In genomic region chr8:120136618-120137017, GRCm38 (mm10) we compare ENCODE assay signal across 12 mouse cellular contexts. TPM values are rescaled to one million over a fixed set of nuclear protein-coding genes. Genes with fewer than 3 reads are reported as not detected.
DNase-seq lines count a peak whose midpoint lies in the region; TF ChIP-seq lines count a peak whose summit lies in the region.
"Had no signal": no experiment of that assay in that cellular context is flagged by ENCODE, and none has a peak within 500 bp of the region (broad histone marks: within the 10 kb centered on the region; RNA-seq: fewer than 3 reads in every experiment).

No protein-coding gene starts in this region.

- intact Hi-C loops in gastrocnemius, adult 2 months (cut with DNase I) = no loop called here

- TF ChIP-seq POLR2A in thymus, adult 2 months (IDR thresholded peaks at IDR 0.05; ENCODE audit: control insufficient read depth, extremely low read depth, insufficient read depth, low read length, poor library complexity) = no peak

- peaks cover 29% of the 10 kb centered on the region for H3K4me1 ChIP-seq in thymus, adult 2 months (replicated peaks; ENCODE audit: control insufficient read depth, insufficient read depth, low read length)

- peak overlapping the region; percentile 67; the same call in 1 of the 2 replicates for H3K27ac ChIP-seq in thymus, adult 2 months (ENCODE audit: control insufficient read depth, insufficient read depth, low read length)
- H3K27ac ChIP-seq in gastrocnemius, adult 2 months = no peak overlapping the region
- H3K27ac ChIP-seq: limb, embryonic 15.5 days had no signal

- H3K27me3 ChIP-seq in thymus, adult 2 months (ENCODE audit: control insufficient read depth, insufficient read depth, low read length) = no peaks in the 10 kb centered on the region

- no peak for TF ChIP-seq CTCF in thymus, adult 2 months (IDR thresholded peaks at IDR 0.05; ENCODE audit: borderline replicate concordance, control insufficient read depth, extremely low read depth, insufficient read depth, low read length, poor library complexity)
- peak; percentile 54 for TF ChIP-seq CTCF in gastrocnemius, adult 2 months (IDR thresholded peaks at IDR 0.05)

- no peaks in the 10 kb centered on the region for H3K36me3 ChIP-seq in thymus, adult 2 months (ENCODE audit: control insufficient read depth, insufficient read depth, low read length)
- H3K36me3 ChIP-seq: limb, embryonic 15.5 days had no signal

- 96% methylated on average over 7 of the region's 7 CpGs for WGBS in thymus, adult 2 months

- no peak overlapping the region for H3K4me3 ChIP-seq in thymus, adult 2 months (ENCODE audit: control insufficient read depth, insufficient read depth, low read length)
- H3K4me3 ChIP-seq in gastrocnemius, adult 2 months = no peak overlapping the region
- H3K4me3 ChIP-seq: limb, embryonic 15.5 days; myocyte had no signal

- DNase-seq in thymus, adult 2 months = no peak
- no peak for DNase-seq in thymus, postnatal 25 days
- peak; percentile 78 for DNase-seq in gastrocnemius, adult 2 months
- DNase-seq in layer of hippocampus, postnatal 14 days (ENCODE audit: low spot score in 2 of 2) = peak; percentile 56 to 66
- peak; percentile 89 for DNase-seq in telencephalon, adult 2 months (ENCODE audit: low read depth, low spot score)
- DNase-seq in kidney, postnatal 4 days = no peak
- DNase-seq in kidney, postnatal 36 days = no peak
- no peak for DNase-seq in adrenal gland, adult 8-10 months

RNA-seq across cellular contexts. Expression of gene 6430548M08Rik, which starts 22.7 kb away (rescaled TPM):
- 4.9 and 8.6 TPM in 2 replicates for polyA plus RNA-seq in thymus, adult 2 months (2012; rRNA removed)
- 10 to 100 TPM; 26.5 to 30.0 TPM for total RNA-seq in gastrocnemius, adult 2 months (2021)
- 100 to 1,000 TPM; 108 to 110 TPM for total RNA-seq in layer of hippocampus, postnatal 14 days (2021)
- 100 to 1,000 TPM; 110 to 182 (median 142) TPM for total RNA-seq in adrenal gland, adult 8-10 months (2022)

RNA-seq across cellular contexts. Expression of gene Zdhhc7, which starts 35.3 kb away (rescaled TPM):
- 93.4 and 94.2 TPM in 2 replicates for polyA plus RNA-seq in thymus, adult 2 months (2012; rRNA removed)
- total RNA-seq in gastrocnemius, adult 2 months (2021) = 10 to 100 TPM; 23.9 to 27.6 TPM
- 10 to 100 TPM; 39.1 to 42.1 TPM for total RNA-seq in layer of hippocampus, postnatal 14 days (2021)
- total RNA-seq in adrenal gland, adult 8-10 months (2022) = 10 to 100 TPM; 50.1 to 70.1 (median 55.6) TPM

RNA-seq across cellular contexts. Expression of gene Fam92b, which starts 40.6 kb away (rescaled TPM):
- polyA plus RNA-seq in thymus, adult 2 months (2012; rRNA removed) = 0.39 TPM in 1 of 2 replicates, not detected in the other
- total RNA-seq in gastrocnemius, adult 2 months (2021) = not detected
- total RNA-seq in layer of hippocampus, postnatal 14 days (2021) = under 1 TPM in 1 of 2 experiments, not detected in 1; 0.33 TPM
- 1 to 10 TPM in 3 of 4 experiments, under 1 TPM in 1; 0.99 to 4.1 (median 2.6) TPM for total RNA-seq in adrenal gland, adult 8-10 months (2022)
- total RNA-seq: hematopoietic stem cell, adult 5-6 weeks; MEL had no signal
- polyA plus RNA-seq: limb, embryonic 15.5 days; myocyte had no signal

Comparison
In these comparisons a context has a peak if more than half of its experiments do, and no peak if none do; other contexts are left out.
1. DNase-seq: peak in gastrocnemius, adult 2 months (single experiment), layer of hippocampus, postnatal 14 days (2 of 2) and telencephalon, adult 2 months (single experiment); none in thymus, adult 2 months (single experiment), thymus, postnatal 25 days (single experiment), kidney, postnatal 4 days (0 of 2), kidney, postnatal 36 days (0 of 2) and adrenal gland, adult 8-10 months (single experiment).